Mouse (Mus musculus): Measurements from ENCODE around the gene Aurka.

Gene Aurka

GRCm38 (mm10) chr2:172381341-172381740, 11.0 kb upstream of the Aurka start:
- DNase-seq: no peak

GRCm38 (mm10) chr2:172380513-172380912, 10.2 kb upstream of the Aurka start:
- no peak for DNase-seq

DNA sequence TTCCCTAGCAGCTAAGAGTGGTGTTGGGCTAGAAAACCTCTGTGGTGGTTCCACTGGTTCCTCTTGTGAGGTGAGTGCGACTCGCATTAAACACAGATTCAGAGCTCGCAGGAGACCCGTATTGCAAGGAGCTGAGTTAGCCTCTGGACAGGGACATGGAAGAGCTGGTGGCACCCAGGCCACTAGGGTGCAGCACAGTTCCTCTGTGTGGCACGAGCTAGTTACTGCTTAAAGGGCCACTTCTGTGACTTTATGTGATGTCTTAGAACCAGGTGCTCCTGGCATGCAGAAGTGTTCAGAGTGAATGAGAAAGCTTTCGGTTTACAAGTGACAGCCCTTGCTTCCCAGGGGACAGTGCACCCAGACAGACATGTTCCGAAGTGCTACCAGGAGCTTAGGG, 8.0 kb upstream of the Aurka start:
- DNase-seq: peak; percentile 70

DNA sequence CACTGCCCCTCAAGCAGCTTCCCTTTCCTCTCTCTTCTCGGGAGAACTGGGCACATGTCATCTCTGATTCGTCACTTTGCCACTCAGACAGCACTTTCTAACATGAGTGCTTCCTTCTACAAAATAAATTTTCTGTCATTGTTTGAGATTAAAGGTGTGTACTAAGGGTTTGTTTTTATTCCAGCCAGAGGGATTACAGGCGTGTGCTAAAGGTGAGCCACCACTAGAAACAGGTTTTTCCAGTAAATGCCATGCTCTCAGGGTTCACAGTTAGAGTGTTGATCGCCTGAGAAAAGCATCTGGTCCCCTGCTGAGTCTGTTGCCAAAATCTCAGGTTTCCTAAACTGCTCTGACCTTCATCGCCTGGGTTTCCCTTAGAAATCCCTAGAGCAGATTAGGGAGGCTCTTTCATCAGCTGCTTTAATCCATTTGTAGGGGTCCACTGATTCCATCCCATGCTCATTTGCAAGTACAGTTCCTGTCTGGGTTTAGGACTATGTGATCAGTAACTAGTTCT, 6.7 kb upstream of the Aurka start:
- DNase-seq: no peak

DNA sequence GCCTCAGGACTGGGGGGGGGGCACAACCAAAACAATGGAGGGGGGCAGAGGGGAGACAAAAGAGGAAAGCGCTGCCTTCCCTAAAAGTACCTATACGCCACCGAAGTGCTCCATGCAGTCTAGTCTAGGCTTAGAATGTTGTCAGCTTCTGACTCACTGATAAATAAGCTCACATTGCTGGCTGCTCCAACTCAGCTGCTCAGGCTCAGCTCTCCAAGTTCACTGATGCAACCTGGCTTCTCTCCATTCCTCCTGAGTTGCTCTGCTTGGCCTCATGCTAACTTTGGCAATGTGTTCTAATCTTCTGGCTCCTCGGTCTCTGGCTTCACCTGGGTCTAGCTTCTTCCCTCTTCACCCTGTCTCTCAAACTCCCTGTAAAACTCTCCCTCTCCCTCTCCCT, 6.2 kb upstream of the Aurka start:
- no peak for DNase-seq

- no peak for DNase-seq
These were observed 923 bp upstream of the Aurka start for GRCm38 (mm10) chr2:172371258-172371657.

DNA sequence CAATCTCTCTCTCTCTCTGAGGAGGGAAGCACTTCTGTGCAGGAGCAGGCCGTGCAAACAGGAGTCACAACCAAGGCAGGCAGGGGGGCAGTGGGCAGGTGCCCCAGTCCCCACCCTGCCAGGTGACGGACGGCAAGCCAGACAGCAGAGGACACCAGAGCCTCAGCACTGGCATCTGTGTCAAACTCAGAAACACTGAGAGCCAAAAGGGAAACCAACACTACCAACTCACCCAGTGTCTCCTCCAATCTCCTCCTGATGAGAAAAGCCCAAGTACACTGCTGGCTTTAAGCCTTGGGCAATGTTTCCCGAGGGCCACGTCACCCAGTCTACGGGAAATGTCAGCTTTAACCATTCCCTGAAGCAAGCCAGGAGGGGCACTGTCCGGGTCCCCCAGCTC, 7.2 kb downstream of the Aurka start:
- DNase-seq: no peak

DNA sequence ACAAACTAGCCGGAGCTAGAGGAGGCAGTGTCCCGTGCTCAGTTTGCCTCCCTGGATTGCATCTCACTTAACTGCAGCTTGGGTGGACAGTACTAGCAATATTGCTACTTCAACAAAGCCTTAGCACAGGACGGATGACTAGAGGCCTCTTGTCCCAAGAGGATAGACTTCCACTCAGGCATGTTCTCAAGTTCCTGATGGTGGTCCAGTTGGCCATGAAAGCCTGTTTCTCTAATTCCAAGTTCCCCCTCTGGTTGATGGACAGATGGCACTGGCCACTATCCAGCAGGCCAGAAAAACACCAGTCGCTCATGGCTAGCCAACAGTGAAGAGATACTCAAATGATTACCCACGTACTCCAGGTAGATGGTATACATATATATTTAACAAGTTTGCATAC, 14.5 kb downstream of the Aurka start:
- DNase-seq: no peak

DNA sequence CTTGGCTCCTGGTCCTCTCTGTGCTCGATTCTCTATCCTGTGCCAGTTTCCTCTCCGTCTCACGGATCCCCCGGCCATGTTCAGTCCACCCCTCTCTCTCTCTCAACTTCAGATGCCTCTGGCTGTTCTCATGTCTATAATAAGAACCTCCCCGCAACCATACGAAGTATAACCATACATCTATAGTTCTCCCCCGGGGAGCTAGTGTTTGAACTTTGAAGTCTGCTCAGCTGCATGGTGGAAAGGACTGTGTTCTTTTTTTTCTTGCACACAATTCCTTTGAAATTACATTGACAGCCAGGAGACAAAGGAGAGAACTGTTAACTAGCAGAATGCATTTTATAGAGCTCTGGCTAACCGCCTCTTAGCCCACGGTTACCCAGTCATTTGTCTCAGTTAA, 15.6 kb downstream of the Aurka start:
- DNase-seq: no peak

- no peak for DNase-seq
These were observed 17.1 kb downstream of the Aurka start for GRCm38 (mm10) chr2:172353218-172353617.

- DNase-seq: no peak
These were observed 19.6 kb downstream of the Aurka start for GRCm38 (mm10) chr2:172350773-172351172.

DNA sequence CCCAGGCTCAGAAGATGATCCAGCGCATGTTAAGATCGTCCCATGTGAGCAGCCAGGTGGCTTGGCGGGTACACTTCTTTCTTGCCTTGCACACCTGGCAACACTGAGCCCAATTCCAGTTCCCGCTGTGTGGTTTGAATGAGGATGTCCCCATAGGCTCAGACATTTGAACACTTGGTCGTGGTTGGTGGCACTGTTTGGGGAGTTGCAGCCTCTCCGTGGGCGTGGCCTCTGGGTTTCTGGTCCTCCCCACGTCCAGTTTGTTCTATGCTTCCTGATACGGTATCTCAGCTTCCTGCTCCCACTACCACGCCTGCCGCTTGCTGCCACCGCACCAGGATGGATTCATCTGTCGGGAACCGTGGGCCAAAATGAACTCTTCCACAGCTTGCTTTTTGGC, 20.6 kb downstream of the Aurka start:
- DNase-seq: no peak

DNA sequence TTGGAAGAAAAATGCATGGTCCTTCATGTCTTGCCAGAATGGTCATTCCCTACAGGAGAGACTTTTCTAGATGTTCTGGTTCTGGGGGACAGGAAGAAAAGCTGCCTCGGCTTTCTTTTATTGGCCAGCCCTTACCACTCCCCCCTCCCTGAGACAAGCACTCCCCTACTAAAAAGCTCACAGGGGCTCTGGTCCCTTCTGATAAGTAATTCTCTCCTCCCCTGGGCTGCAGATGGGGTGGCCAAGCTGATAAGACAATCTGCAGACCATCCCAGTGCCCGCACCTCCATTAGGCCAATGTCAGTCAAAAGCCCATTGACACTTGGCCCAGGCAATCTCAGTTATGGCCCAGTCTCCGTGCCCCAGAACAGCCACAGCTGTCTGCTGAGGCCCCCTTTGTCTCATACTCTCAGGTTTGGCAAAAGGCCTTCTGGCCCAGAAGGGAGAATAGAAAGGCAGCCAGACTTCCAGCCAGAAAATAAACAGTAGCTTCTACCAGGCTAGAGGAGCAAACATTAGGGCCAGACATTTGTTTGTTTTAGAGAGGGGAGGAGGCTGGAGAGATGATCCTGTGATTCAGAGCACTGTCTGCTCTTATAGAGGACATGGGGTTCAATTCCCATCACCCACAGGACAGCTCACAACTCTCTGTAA, 21.9 kb downstream of the Aurka start:
- DNase-seq: no peak

GRCm38 (mm10) chr2:172346933-172347611, 23.3 kb downstream of the Aurka start:
- no peak for DNase-seq

DNA sequence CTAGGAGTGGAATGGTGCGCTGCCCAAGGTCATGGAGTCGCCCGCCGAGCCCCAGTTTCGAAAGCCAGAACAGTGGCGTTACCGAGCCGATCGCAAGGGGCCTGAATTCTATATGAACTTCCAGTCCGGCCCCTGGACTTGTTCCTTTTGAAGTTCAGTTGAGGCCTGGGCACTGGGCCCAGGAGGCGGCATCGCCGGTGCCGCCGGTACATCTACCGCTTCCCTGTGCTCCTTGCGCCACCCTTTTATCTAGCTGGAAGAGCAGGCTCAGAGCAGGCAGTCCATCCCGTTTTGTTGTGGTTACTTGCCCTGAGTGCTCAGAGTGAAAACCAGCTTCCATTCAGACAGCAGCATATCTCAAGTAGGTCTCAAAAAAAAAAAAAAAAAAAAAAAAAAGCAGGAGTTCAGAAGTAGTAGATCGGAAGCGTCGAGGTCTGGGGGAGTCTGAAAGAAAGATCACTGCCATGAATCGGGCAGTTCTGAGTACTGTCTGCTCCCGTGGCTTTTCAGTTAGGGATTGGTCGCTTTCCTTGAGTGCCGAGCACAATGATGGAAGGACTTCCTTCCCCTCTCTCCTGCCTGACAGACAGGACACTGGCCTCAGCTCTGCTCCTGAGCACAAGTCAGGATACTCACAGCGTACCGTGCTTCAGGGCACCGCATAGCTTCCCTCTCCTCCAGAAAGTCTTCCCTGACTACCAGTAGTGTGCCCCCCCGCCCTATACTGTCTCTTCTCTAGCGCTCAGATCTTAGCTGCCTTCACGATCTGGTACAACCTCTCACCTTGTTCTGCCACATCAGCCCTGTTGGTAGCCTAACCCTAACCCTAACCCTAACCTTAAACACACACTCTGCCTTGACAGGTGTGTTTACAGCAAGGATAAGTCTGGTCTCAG, 24.1 kb downstream of the Aurka start:
- peak; percentile 59 for DNase-seq

- DNase-seq: peak; percentile 98
These were observed 25.0 kb downstream of the Aurka start, which contains the start of gene Fam210b for GRCm38 (mm10) chr2:172345258-172345738. Gene Fam210b (plus strand): TSS chr2:172345565.

DNA sequence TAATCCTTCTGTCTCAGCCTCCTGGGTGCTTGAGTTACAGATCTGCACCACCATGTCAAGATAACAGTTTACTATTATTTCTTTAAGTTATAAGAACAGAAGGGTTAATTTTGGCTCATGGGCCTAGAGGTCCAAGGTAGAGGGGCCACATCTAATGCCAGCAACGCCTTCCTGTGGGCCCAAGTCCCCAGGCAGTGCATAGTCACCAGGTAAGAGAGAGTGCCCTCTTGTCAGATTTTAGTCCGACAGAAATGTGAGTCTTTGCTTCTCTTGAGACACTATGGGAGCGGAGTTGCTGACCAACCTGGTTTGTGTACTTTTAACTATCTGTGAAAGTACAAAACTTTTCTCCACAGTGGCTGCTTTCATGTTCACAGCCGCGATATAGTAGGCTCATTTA, 25.7 kb downstream of the Aurka start:
- DNase-seq: no peak

- no peak for DNase-seq
These were observed 26.6 kb downstream of the Aurka start for GRCm38 (mm10) chr2:172343751-172344150.

DNA sequence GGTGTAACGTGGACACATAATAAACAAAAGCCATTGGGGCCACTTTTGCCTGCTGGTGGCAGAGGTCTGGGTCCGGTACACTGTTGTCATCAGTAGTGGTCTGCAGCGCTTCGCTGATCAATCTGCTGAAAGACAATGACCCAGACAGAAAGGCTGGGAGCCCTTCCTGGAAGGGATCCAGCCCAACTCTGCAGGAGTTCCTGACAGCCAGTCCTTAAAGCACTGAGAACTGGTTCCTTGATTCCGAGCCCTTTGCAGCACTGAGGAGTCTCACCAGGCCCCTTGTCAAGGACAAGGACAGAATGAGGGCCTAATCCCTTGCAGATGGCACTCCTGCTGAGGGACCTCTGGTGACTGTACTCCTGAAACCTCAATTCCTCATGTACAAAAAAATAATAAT, 28.7 kb downstream of the Aurka start:
- no peak for DNase-seq

GRCm38 (mm10) chr2:172340936-172341335, 29.4 kb downstream of the Aurka start:
- DNase-seq: no peak

DNA sequence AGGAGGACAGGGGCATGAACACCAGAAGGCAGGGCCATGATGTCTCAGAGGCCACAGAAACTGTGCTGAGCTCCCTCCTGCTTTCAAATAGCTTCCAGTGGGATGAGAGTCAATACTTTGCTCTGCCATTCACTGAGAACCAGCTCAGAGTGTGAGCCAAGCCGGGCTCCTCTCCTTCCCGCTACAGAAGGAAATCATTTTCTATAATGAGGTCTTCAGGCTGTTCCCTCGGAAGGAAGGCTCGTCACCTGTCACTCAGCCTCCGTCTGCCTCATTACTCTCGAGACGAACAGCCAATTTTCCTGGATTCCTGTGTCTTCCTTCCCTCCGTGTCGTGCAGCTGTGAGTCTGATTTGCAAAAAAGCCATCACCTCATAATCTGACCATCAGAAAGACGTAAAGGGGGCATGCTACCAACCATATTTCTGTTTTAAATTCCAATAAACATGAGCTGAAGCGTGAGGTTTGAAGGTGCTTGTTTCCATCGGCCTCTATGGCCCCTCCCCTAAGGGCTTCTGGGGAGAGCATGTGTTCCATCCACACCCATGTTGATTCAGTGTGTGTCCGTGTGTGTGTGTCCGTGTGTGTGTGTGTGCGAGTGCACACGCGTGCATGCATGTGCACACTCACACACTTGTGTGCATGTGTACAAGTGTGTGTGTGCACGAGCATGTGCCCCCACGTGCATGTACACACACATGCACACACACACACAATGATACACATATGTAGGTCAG, 32.0 kb downstream of the Aurka start:
- DNase-seq: no peak

GRCm38 (mm10) chr2:172329179-172329578, 41.2 kb downstream of the Aurka start:
- DNase-seq: peak; percentile 66

DNA sequence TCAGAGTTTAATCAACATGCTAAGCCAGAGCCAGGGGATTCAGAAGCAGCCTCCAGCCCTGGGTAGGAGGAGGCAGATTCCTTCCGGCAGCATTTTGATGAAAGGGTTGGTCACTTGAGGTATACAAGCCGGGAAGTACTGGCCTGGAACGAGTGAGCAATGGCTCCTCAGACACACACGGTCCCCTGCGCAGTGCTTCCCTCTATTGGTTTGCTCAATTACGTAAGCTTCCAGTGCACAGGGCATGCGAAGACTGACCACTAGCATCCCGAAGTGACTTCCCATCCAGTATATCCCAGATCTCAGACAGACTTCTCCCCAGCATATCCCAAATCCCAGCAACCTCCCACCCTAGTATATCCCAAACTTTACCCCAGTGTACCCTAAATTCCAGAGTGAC, 42.1 kb downstream of the Aurka start:
- no peak for DNase-seq

Measured in kidney, postnatal 10 days (tissue).